Mouse (Mus musculus): Measurements from ENCODE around the gene Zfp354a. TPM values are rescaled to one million over a fixed set of nuclear protein-coding genes. Genes with fewer than 3 reads are reported as not detected.
"Not testable (repeated sequence)": the region's sequence is repeated elsewhere in the genome, so short reads cannot be mapped to it uniquely, and the experiment has no call there.

Zfp354a gene
- 4.9 and 5.0 TPM in 2 replicates for polyA plus RNA-seq (2014; fragmentation: Nextera tagmentation; extraction: Ambion mirVana)

- Histone ChIP-seq H3K9ac (ENCODE audit: low read length) (peak within 1 kb of the TSS; percentile 86), H3K9me3 (ENCODE audit: control insufficient read depth, low read length) (no peaks in the 10 kb centered on the region), H3K4me1 (ENCODE audit: control insufficient read depth in 2 of 2, insufficient read depth in 2 of 2, low read length in 2 of 2) (peaks cover 5 to 6% of the 10 kb centered on the region in 2 experiments; a peak in 2 of 4 replicates), H3K36me3 (ENCODE audit: control insufficient read depth, insufficient read depth, low read length) (peaks cover 30% of the 10 kb centered on the region), H3K4me2 (ENCODE audit: low read length) (peak within 1 kb of the TSS; percentile 89), H3K27ac (replicated peaks in 1 of 2; ENCODE audit: control insufficient read depth in 1 of 2, insufficient read depth in 1 of 2, low read depth in 2 of 2, low read length in 2 of 2) (peak within 1 kb of the TSS; percentile 50 to 53; a peak in 2 of 4 replicates), H3K27me3 (ENCODE audit: control insufficient read depth, insufficient read depth, low read length) (no peaks in the 10 kb centered on the region), H3K4me3 (ENCODE audit: control insufficient read depth in 1 of 2, insufficient read depth in 1 of 2, low read depth in 1 of 2, low read length in 2 of 2) (peak within 1 kb of the TSS; percentile 84 to 85)
- ATAC-seq (ENCODE audit: insufficient number of reproducible peaks, insufficient read depth, low FRiP score, low read depth) = peak; percentile 87
- whole genome bisulfite sequencing = under 1% methylated on average over 32 of the region's 32 CpGs
These were observed at the start of gene Zfp354a for GRCm38 (mm10) chr11:51059151-51059571. Zfp354a (plus strand) TSS chr11:51059257.

GRCm38 (mm10) chr11:51011821-51012220 is 47.2 kb upstream of the Zfp354a start:
- Histone ChIP-seq H3K4me1 (ENCODE audit: control insufficient read depth in 2 of 2, insufficient read depth in 2 of 2, low read length in 2 of 2) (no peaks in the 10 kb centered on the region), H3K4me3 (ENCODE audit: control insufficient read depth in 1 of 2, insufficient read depth in 1 of 2, low read depth in 1 of 2, low read length in 2 of 2) (no peak overlapping the region), H3K36me3 (ENCODE audit: control insufficient read depth, insufficient read depth, low read length) (no peaks in the 10 kb centered on the region), H3K9ac (ENCODE audit: low read length) (no peak overlapping the region), H3K27me3 (ENCODE audit: control insufficient read depth, insufficient read depth, low read length) (no peaks in the 10 kb centered on the region), H3K4me2 (ENCODE audit: low read length) (no peak overlapping the region), H3K9me3 (ENCODE audit: control insufficient read depth, low read length) (peaks cover 3% of the 10 kb centered on the region; the same call in 1 of the 2 replicates), H3K27ac (replicated peaks in 1 of 2; ENCODE audit: control insufficient read depth in 1 of 2, insufficient read depth in 1 of 2, low read depth in 2 of 2, low read length in 2 of 2) (no peak overlapping the region)
- 31% methylated on average over 5 of the region's 5 CpGs for WGBS
- no peak for ATAC-seq (ENCODE audit: insufficient number of reproducible peaks, insufficient read depth, low FRiP score, low read depth)

- Histone ChIP-seq H3K4me2 (ENCODE audit: low read length) (no peak within 1 kb of the TSS), H3K4me3 (ENCODE audit: control insufficient read depth in 1 of 2, insufficient read depth in 1 of 2, low read depth in 1 of 2, low read length in 2 of 2) (no peak within 1 kb of the TSS), H3K27ac (replicated peaks in 1 of 2; ENCODE audit: control insufficient read depth in 1 of 2, insufficient read depth in 1 of 2, low read depth in 2 of 2, low read length in 2 of 2) (no peak within 1 kb of the TSS), H3K4me1 (ENCODE audit: control insufficient read depth in 2 of 2, insufficient read depth in 2 of 2, low read length in 2 of 2) (no peaks in the 10 kb centered on the region), H3K36me3 (ENCODE audit: control insufficient read depth, insufficient read depth, low read length) (no peaks in the 10 kb centered on the region), H3K9ac (ENCODE audit: low read length) (no peak within 1 kb of the TSS), H3K9me3 (ENCODE audit: control insufficient read depth, low read length) (peaks cover 3% of the 10 kb centered on the region; the same call in 1 of the 2 replicates), H3K27me3 (ENCODE audit: control insufficient read depth, insufficient read depth, low read length) (no peaks in the 10 kb centered on the region)
- 43% methylated on average over 1 of the region's 1 CpGs for WGBS
- ATAC-seq (ENCODE audit: insufficient number of reproducible peaks, insufficient read depth, low FRiP score, low read depth) = no peak
These were observed 45.1 kb upstream of the Zfp354a start, which contains the start of gene Olfr54 for GRCm38 (mm10) chr11:51013936-51014335. Olfr54 (plus strand) TSS chr11:51014236.

- no peak overlapping the region for H3K4me3 ChIP-seq (ENCODE audit: control insufficient read depth in 1 of 2, insufficient read depth in 1 of 2, low read depth in 1 of 2, low read length in 2 of 2)
- H3K4me2 ChIP-seq (ENCODE audit: low read length) = no peak overlapping the region
- no peak for ATAC-seq (ENCODE audit: insufficient number of reproducible peaks, insufficient read depth, low FRiP score, low read depth)
- H3K27ac ChIP-seq (replicated peaks in 1 of 2; ENCODE audit: control insufficient read depth in 1 of 2, insufficient read depth in 1 of 2, low read depth in 2 of 2, low read length in 2 of 2) = no peak overlapping the region
- peaks cover under 1% of the 10 kb centered on the region; the same call in 1 of the 2 replicates for H3K9me3 ChIP-seq (ENCODE audit: control insufficient read depth, low read length)
- H3K27me3 ChIP-seq (ENCODE audit: control insufficient read depth, insufficient read depth, low read length) = no peaks in the 10 kb centered on the region
- 43% methylated on average over 2 of the region's 2 CpGs for WGBS
- H3K9ac ChIP-seq (ENCODE audit: low read length) = no peak overlapping the region
- H3K4me1 ChIP-seq (ENCODE audit: control insufficient read depth in 2 of 2, insufficient read depth in 2 of 2, low read length in 2 of 2) = no peaks in the 10 kb centered on the region
- no peaks in the 10 kb centered on the region for H3K36me3 ChIP-seq (ENCODE audit: control insufficient read depth, insufficient read depth, low read length)
These were observed 42.7 kb upstream of the Zfp354a start for GRCm38 (mm10) chr11:51016341-51016740.

GRCm38 (mm10) chr11:51026811-51027210 is 32.2 kb upstream of the Zfp354a start:
- not testable (repeated sequence) for H3K9me3 ChIP-seq (ENCODE audit: control insufficient read depth, low read length); H3K36me3 ChIP-seq (ENCODE audit: control insufficient read depth, insufficient read depth, low read length); ATAC-seq (ENCODE audit: insufficient number of reproducible peaks, insufficient read depth, low FRiP score, low read depth); H3K4me3 ChIP-seq (ENCODE audit: control insufficient read depth in 1 of 2, insufficient read depth in 1 of 2, low read depth in 1 of 2, low read length in 2 of 2); H3K27me3 ChIP-seq (ENCODE audit: control insufficient read depth, insufficient read depth, low read length); H3K4me1 ChIP-seq (ENCODE audit: control insufficient read depth in 2 of 2, insufficient read depth in 2 of 2, low read length in 2 of 2); H3K27ac ChIP-seq (replicated peaks in 1 of 2; ENCODE audit: control insufficient read depth in 1 of 2, insufficient read depth in 1 of 2, low read depth in 2 of 2, low read length in 2 of 2); H3K9ac ChIP-seq (ENCODE audit: low read length); H3K4me2 ChIP-seq (ENCODE audit: low read length)
- 73% methylated on average over 11 of the region's 11 CpGs for WGBS

- H3K36me3 ChIP-seq (ENCODE audit: control insufficient read depth, insufficient read depth, low read length); ATAC-seq (ENCODE audit: insufficient number of reproducible peaks, insufficient read depth, low FRiP score, low read depth); H3K27ac ChIP-seq (replicated peaks in 1 of 2; ENCODE audit: control insufficient read depth in 1 of 2, insufficient read depth in 1 of 2, low read depth in 2 of 2, low read length in 2 of 2); H3K27me3 ChIP-seq (ENCODE audit: control insufficient read depth, insufficient read depth, low read length); H3K4me1 ChIP-seq (ENCODE audit: control insufficient read depth in 2 of 2, insufficient read depth in 2 of 2, low read length in 2 of 2); H3K9ac ChIP-seq (ENCODE audit: low read length); H3K4me3 ChIP-seq (ENCODE audit: control insufficient read depth in 1 of 2, insufficient read depth in 1 of 2, low read depth in 1 of 2, low read length in 2 of 2); H3K4me2 ChIP-seq (ENCODE audit: low read length); H3K9me3 ChIP-seq (ENCODE audit: control insufficient read depth, low read length): not testable (repeated sequence)
- whole genome bisulfite sequencing = 74% methylated on average over 8 of the region's 8 CpGs
These were observed 29.7 kb upstream of the Zfp354a start for GRCm38 (mm10) chr11:51029381-51029780.

GRCm38 (mm10) chr11:51030225-51030624 is 28.8 kb upstream of the Zfp354a start:
- Histone ChIP-seq H3K9me3 (ENCODE audit: control insufficient read depth, low read length) (no peaks in the 10 kb centered on the region), H3K4me3 (ENCODE audit: control insufficient read depth in 1 of 2, insufficient read depth in 1 of 2, low read depth in 1 of 2, low read length in 2 of 2) (no peak overlapping the region), H3K9ac (ENCODE audit: low read length) (no peak overlapping the region), H3K27me3 (ENCODE audit: control insufficient read depth, insufficient read depth, low read length) (no peaks in the 10 kb centered on the region), H3K4me2 (ENCODE audit: low read length) (no peak overlapping the region), H3K27ac (replicated peaks in 1 of 2; ENCODE audit: control insufficient read depth in 1 of 2, insufficient read depth in 1 of 2, low read depth in 2 of 2, low read length in 2 of 2) (no peak overlapping the region), H3K4me1 (ENCODE audit: control insufficient read depth in 2 of 2, insufficient read depth in 2 of 2, low read length in 2 of 2) (no peaks in the 10 kb centered on the region), H3K36me3 (ENCODE audit: control insufficient read depth, insufficient read depth, low read length) (no peaks in the 10 kb centered on the region)
- 79% methylated on average over 2 of the region's 2 CpGs for WGBS
- no peak for ATAC-seq (ENCODE audit: insufficient number of reproducible peaks, insufficient read depth, low FRiP score, low read depth)

GRCm38 (mm10) chr11:51032851-51033250 is 26.2 kb upstream of the Zfp354a start:
- Histone ChIP-seq H3K9ac (ENCODE audit: low read length) (no peak overlapping the region), H3K4me1 (ENCODE audit: control insufficient read depth in 2 of 2, insufficient read depth in 2 of 2, low read length in 2 of 2) (peaks cover 0 to 3% of the 10 kb centered on the region in 2 experiments; a peak in 1 of 4 replicates), H3K27ac (replicated peaks in 1 of 2; ENCODE audit: control insufficient read depth in 1 of 2, insufficient read depth in 1 of 2, low read depth in 2 of 2, low read length in 2 of 2) (no peak overlapping the region), H3K9me3 (ENCODE audit: control insufficient read depth, low read length) (0 out of 2 replicates have a peak, but pooled peaks cover 3% of the 10 kb centered on the region), H3K36me3 (ENCODE audit: control insufficient read depth, insufficient read depth, low read length) (no peaks in the 10 kb centered on the region), H3K4me2 (ENCODE audit: low read length) (no peak overlapping the region), H3K4me3 (ENCODE audit: control insufficient read depth in 1 of 2, insufficient read depth in 1 of 2, low read depth in 1 of 2, low read length in 2 of 2) (no peak overlapping the region), H3K27me3 (ENCODE audit: control insufficient read depth, insufficient read depth, low read length) (no peaks in the 10 kb centered on the region)
- no peak for ATAC-seq (ENCODE audit: insufficient number of reproducible peaks, insufficient read depth, low FRiP score, low read depth)
- 4% methylated on average over 1 of the region's 1 CpGs for WGBS
